Mouse (Mus musculus) 3134 (cell line): ENCODE results near the gene Sorbs2.
A peak's percentile ranks its signal among the peaks of the same experiment; 100 is the strongest.

Experiments
- DNase-seq: peaks from one replicate; pipeline ENCODE4 v3.0.0-alpha.2; 2011; ENCODE audit warnings: low spot score; ENCODE audit not compliant: insufficient read length; ENCODE audit errors: extremely low read depth

Sorbs2 gene

GRCm38 (mm10) chr8:45507634-45508321 lies at the start of gene Sorbs2:
Gene Sorbs2, plus strand, starts transcription at chr8:45507788.
- DNase-seq, result no peak

GRCm38 (mm10) chr8:45457874-45458273 lies 49.7 kb upstream of the Sorbs2 start:
- DNase-seq, result no peak

GRCm38 (mm10) chr8:45469006-45469405 lies 38.6 kb upstream of the Sorbs2 start:
- no peak for DNase-seq

- no peak for DNase-seq
Observed at GRCm38 (mm10) chr8:45469507-45470178, 37.9 kb upstream of the Sorbs2 start.

GRCm38 (mm10) chr8:45480886-45481285 lies 26.7 kb upstream of the Sorbs2 start:
- DNase-seq, result no peak

GRCm38 (mm10) chr8:45486281-45486680 lies 21.3 kb upstream of the Sorbs2 start:
- no peak for DNase-seq

- DNase-seq, result peak; percentile 8
Observed at GRCm38 (mm10) chr8:45503971-45504370, 3.6 kb upstream of the Sorbs2 start.

- no peak for DNase-seq
Observed at GRCm38 (mm10) chr8:45506376-45506775, 1.2 kb upstream of the Sorbs2 start.

- no peak for DNase-seq
Observed at GRCm38 (mm10) chr8:45507277-45507633, 333 bp upstream of the Sorbs2 start.

- no peak for DNase-seq
Observed at GRCm38 (mm10) chr8:45508521-45509104, 1.0 kb downstream of the Sorbs2 start.

- no peak for DNase-seq
Observed at GRCm38 (mm10) chr8:45512369-45512768, 4.8 kb downstream of the Sorbs2 start.

- DNase-seq, result no peak
Observed at GRCm38 (mm10) chr8:45521595-45521994, 14.0 kb downstream of the Sorbs2 start.

GRCm38 (mm10) chr8:45527708-45528107 lies 20.1 kb downstream of the Sorbs2 start:
- DNase-seq, result no peak

- peak; percentile 64 for DNase-seq
Observed at GRCm38 (mm10) chr8:45528890-45529289, 21.3 kb downstream of the Sorbs2 start.

- DNase-seq, result no peak
Observed at GRCm38 (mm10) chr8:45536578-45536977, 29.0 kb downstream of the Sorbs2 start.

GRCm38 (mm10) chr8:45540513-45540912 lies 32.9 kb downstream of the Sorbs2 start:
- DNase-seq, result no peak

GRCm38 (mm10) chr8:45552175-45552574 lies 44.6 kb downstream of the Sorbs2 start:
- no peak for DNase-seq

- DNase-seq, result no peak
Observed at GRCm38 (mm10) chr8:45554627-45555026, 47.0 kb downstream of the Sorbs2 start.

GRCm38 (mm10) chr8:45557936-45558335 lies 50.3 kb downstream of the Sorbs2 start:
- DNase-seq, result no peak

GRCm38 (mm10) chr8:45558426-45558825 lies 50.8 kb downstream of the Sorbs2 start:
- DNase-seq, result no peak

GRCm38 (mm10) chr8:45559176-45559820 lies 51.7 kb downstream of the Sorbs2 start:
- DNase-seq, result no peak
